In genomic region chr6:125573189-125573928, GRCm38 (mm10) we compare ENCODE assay signal across 8 mouse cellular contexts. TPM values are rescaled to one million over a fixed set of nuclear protein-coding genes. Genes with fewer than 3 reads are reported as not detected.
DNase-seq lines count a peak whose midpoint lies in the region; ATAC-seq and TF ChIP-seq lines count a peak whose summit lies in the region.

No protein-coding gene starts in this region.

- peak overlapping the region; percentile 52 for H3K9ac ChIP-seq in embryonic facial prominence, embryonic 14.5 days (ENCODE audit: low read depth, low read length)
- no peak overlapping the region for H3K9ac ChIP-seq in intestine, postnatal 0 days (ENCODE audit: low read depth, low read length)
- H3K9ac ChIP-seq in limb, embryonic 12.5 days (replicated peaks) = peak overlapping the region; percentile 42
- 0 out of 2 replicates have a peak overlapping the region, but pooled peaks have one; percentile 11 for H3K9ac ChIP-seq in midbrain, embryonic 13.5 days (replicated peaks)

- DNase-seq in cerebellum, postnatal 10 days = peak; percentile 52 to 68
- no peak for DNase-seq in cerebellum, adult 9-10 months
- DNase-seq in embryonic facial prominence, embryonic 14.5 days (ENCODE audit: low spot score) = peak; percentile 96
- DNase-seq in heart, adult 11 months = peak; percentile 99
- peak; percentile 65 to 67 for DNase-seq in spleen, adult 18-20 months

- TF ChIP-seq CTCF in intestine, postnatal 0 days (IDR thresholded peaks at IDR 0.05; ENCODE audit: low read depth) = no peak

- H3K27me3 ChIP-seq in embryonic facial prominence, embryonic 14.5 days (replicated peaks; ENCODE audit: control insufficient read depth, insufficient read depth, low read length) = no peaks in the 10 kb centered on the region
- no peaks in the 10 kb centered on the region for H3K27me3 ChIP-seq in intestine, postnatal 0 days (replicated peaks; ENCODE audit: control insufficient read depth, insufficient read depth, low read length)
- H3K27me3 ChIP-seq in limb, embryonic 12.5 days = no peaks in the 10 kb centered on the region
- no peaks in the 10 kb centered on the region for H3K27me3 ChIP-seq in midbrain, embryonic 13.5 days

- H3K9me3 ChIP-seq in embryonic facial prominence, embryonic 14.5 days (ENCODE audit: control insufficient read depth, low read length) = no peaks in the 10 kb centered on the region
- H3K9me3 ChIP-seq in intestine, postnatal 0 days (ENCODE audit: control insufficient read depth) = no peaks in the 10 kb centered on the region
- no peaks in the 10 kb centered on the region for H3K9me3 ChIP-seq in limb, embryonic 12.5 days
- no peaks in the 10 kb centered on the region for H3K9me3 ChIP-seq in midbrain, embryonic 13.5 days

- peaks cover 22% of the 10 kb centered on the region for H3K4me1 ChIP-seq in embryonic facial prominence, embryonic 14.5 days (ENCODE audit: control insufficient read depth, insufficient read depth, low read length)
- peaks cover 13% of the 10 kb centered on the region; the same call in 1 of the 2 replicates for H3K4me1 ChIP-seq in intestine, postnatal 0 days (replicated peaks; ENCODE audit: control insufficient read depth, insufficient read depth, low read length)
- H3K4me1 ChIP-seq in limb, embryonic 12.5 days (replicated peaks) = peaks cover 17% of the 10 kb centered on the region
- H3K4me1 ChIP-seq in midbrain, embryonic 13.5 days (replicated peaks) = peaks cover 21% of the 10 kb centered on the region

- WGBS in embryonic facial prominence, embryonic 14.5 days = 3% methylated on average over 14 of the region's 14 CpGs
- 3% methylated on average over 14 of the region's 14 CpGs for WGBS in intestine, postnatal 0 days
- 3% methylated on average over 14 of the region's 14 CpGs for WGBS in limb, embryonic 12.5 days
- WGBS in midbrain, embryonic 13.5 days = 7% methylated on average over 14 of the region's 14 CpGs

- ATAC-seq in embryonic facial prominence, embryonic 14.5 days (ENCODE audit: low read depth) = peak; percentile 95
- peak; percentile 96 for ATAC-seq in intestine, postnatal 0 days
- peak; percentile 92 for ATAC-seq in limb, embryonic 12.5 days (ENCODE audit: insufficient number of reproducible peaks, insufficient read depth, low FRiP score, low TSS enrichment, low read depth)
- ATAC-seq in midbrain, embryonic 13.5 days = peak; percentile 86

- H3K27ac ChIP-seq in embryonic facial prominence, embryonic 14.5 days (replicated peaks; ENCODE audit: low read depth, low read length) = peak overlapping the region; percentile 83
- H3K27ac ChIP-seq in intestine, postnatal 0 days (ENCODE audit: low read depth, low read length) = peak overlapping the region; percentile 72
- peak overlapping the region; percentile 81 for H3K27ac ChIP-seq in limb, embryonic 12.5 days
- H3K27ac ChIP-seq in midbrain, embryonic 13.5 days = 0 out of 2 replicates have a peak overlapping the region, but pooled peaks have one; percentile 35

- H3K4me3 ChIP-seq in embryonic facial prominence, embryonic 14.5 days (ENCODE audit: low read depth, low read length) = peak overlapping the region; percentile 37
- peak overlapping the region; percentile 7; the same call in 1 of the 2 replicates for H3K4me3 ChIP-seq in intestine, postnatal 0 days (ENCODE audit: low read depth, low read length)
- peak overlapping the region; percentile 37 for H3K4me3 ChIP-seq in limb, embryonic 12.5 days (replicated peaks)
- H3K4me3 ChIP-seq in midbrain, embryonic 13.5 days (replicated peaks) = peak overlapping the region; percentile 20

- no peaks in the 10 kb centered on the region for H3K36me3 ChIP-seq in embryonic facial prominence, embryonic 14.5 days (ENCODE audit: control insufficient read depth, insufficient read depth, low read length)
- no peaks in the 10 kb centered on the region for H3K36me3 ChIP-seq in intestine, postnatal 0 days (ENCODE audit: control insufficient read depth, insufficient read depth)
- H3K36me3 ChIP-seq in limb, embryonic 12.5 days = no peaks in the 10 kb centered on the region
- no peaks in the 10 kb centered on the region for H3K36me3 ChIP-seq in midbrain, embryonic 13.5 days

- H3K4me2 ChIP-seq in embryonic facial prominence, embryonic 14.5 days (ENCODE audit: low read depth, low read length) = peak overlapping the region; percentile 62
- H3K4me2 ChIP-seq in intestine, postnatal 0 days (replicated peaks; ENCODE audit: low read depth) = peak overlapping the region; percentile 51
- peak overlapping the region; percentile 58 for H3K4me2 ChIP-seq in limb, embryonic 12.5 days
- peak overlapping the region; percentile 49 for H3K4me2 ChIP-seq in midbrain, embryonic 13.5 days (replicated peaks)

RNA-seq across cellular contexts. Expression of gene Vwf, which starts 26.8 kb away (rescaled TPM):
- 13.4 and 16.0 TPM in 2 replicates for polyA plus RNA-seq in embryonic facial prominence, embryonic 14.5 days (2014; fragmentation: Nextera tagmentation; extraction: Ambion mirVana)
- polyA plus RNA-seq in intestine, postnatal 0 days (2015; fragmentation: Nextera tagmentation; extraction: Ambion mirVana) = 10.6 and 13.2 TPM in 2 replicates
- 2.9 and 5.1 TPM in 2 replicates for polyA plus RNA-seq in limb, embryonic 12.5 days (2016; fragmentation: Nextera tagmentation; extraction: Ambion mirVana)
- 6.2 and 8.4 TPM in 2 replicates for polyA plus RNA-seq in midbrain, embryonic 13.5 days (2015; fragmentation: Nextera tagmentation; extraction: Ambion mirVana)
